ENCODE assay signal across 31 mouse cellular contexts in genomic region chr3:27918656-27919436, GRCm38 (mm10). TPM values are rescaled to one million over a fixed set of nuclear protein-coding genes. Genes with fewer than 3 reads are reported as not detected.
A peak's percentile ranks its signal among the peaks of the same experiment; 100 is the strongest.
DNase-seq lines count a peak whose midpoint lies in the region; ATAC-seq and TF ChIP-seq lines count a peak whose summit lies in the region.
"Had no signal": no experiment of that assay in that cellular context is flagged by ENCODE, and none has a peak within 500 bp of the region (broad histone marks: within the 10 kb centered on the region; RNA-seq: fewer than 3 reads in every experiment).

No protein-coding gene starts in this region.

- 63% methylated on average over 14 of the region's 14 CpGs for WGBS in liver, embryonic 16.5 days (ENCODE audit: insufficient replicate concordance)

- 0 out of 2 replicates have a peak, but pooled peaks have one; percentile 38 for TF ChIP-seq POLR2A in testis, adult 2 months (IDR thresholded peaks at IDR 0.05; ENCODE audit: control insufficient read depth, low read depth, low read length)

- H3K27ac ChIP-seq in testis, adult 2 months (ENCODE audit: control insufficient read depth, insufficient read depth, low read depth, low read length), result no peak overlapping the region
- peak overlapping the region; percentile 58 for H3K27ac ChIP-seq in liver, embryonic 16.5 days (ENCODE audit: low read length)
- H3K27ac ChIP-seq: embryonic facial prominence, embryonic 13.5 days; forebrain, embryonic 10.5 days; forebrain, embryonic 15.5 days; heart, embryonic 15.5 days; hindbrain, embryonic 12.5 days; kidney, embryonic 15.5 days; left cerebral cortex, adult 2 months; limb, embryonic 12.5 days; macrophage had no signal

- no peaks in the 10 kb centered on the region for H3K27me3 ChIP-seq in testis, adult 2 months (ENCODE audit: control insufficient read depth, insufficient read depth, low read length)
- no peaks in the 10 kb centered on the region for H3K27me3 ChIP-seq in liver, embryonic 16.5 days (ENCODE audit: control insufficient read depth, insufficient read depth, low read depth, low read length)
- H3K27me3 ChIP-seq: CH12.LX; embryonic facial prominence, embryonic 13.5 days; forebrain, embryonic 15.5 days; heart, embryonic 15.5 days; hindbrain, embryonic 12.5 days; kidney, embryonic 15.5 days; limb, embryonic 12.5 days had no signal

- TF ChIP-seq CTCF in testis, adult 2 months (IDR thresholded peaks at IDR 0.05; ENCODE audit: control insufficient read depth, insufficient read depth, insufficient replicate concordance, low read depth, low read length), result no peak

- H3K9me3 ChIP-seq in liver, embryonic 16.5 days (replicated peaks; ENCODE audit: control insufficient read depth, low read length), result no peaks in the 10 kb centered on the region
- H3K9me3 ChIP-seq: forebrain, embryonic 15.5 days; heart, embryonic 15.5 days had no signal

- H3K4me3 ChIP-seq in testis, adult 2 months (ENCODE audit: control insufficient read depth, low read depth, low read length), result peak overlapping the region; percentile 87
- H3K4me3 ChIP-seq in liver, embryonic 16.5 days (ENCODE audit: low read depth, low read length), result no peak overlapping the region
- H3K4me3 ChIP-seq: embryonic facial prominence, embryonic 13.5 days; forebrain, embryonic 10.5 days; forebrain, embryonic 15.5 days; heart, embryonic 15.5 days; hindbrain, embryonic 12.5 days; kidney, embryonic 15.5 days; left cerebral cortex, adult 2 months; limb, embryonic 12.5 days had no signal

- no peak overlapping the region for H3K4me2 ChIP-seq in liver, embryonic 16.5 days (ENCODE audit: low read depth, low read length)
- H3K4me2 ChIP-seq: embryonic facial prominence, embryonic 13.5 days; forebrain, embryonic 15.5 days; heart, embryonic 15.5 days; hindbrain, embryonic 12.5 days; kidney, embryonic 15.5 days; limb, embryonic 12.5 days had no signal

- no peaks in the 10 kb centered on the region for H3K36me3 ChIP-seq in testis, adult 2 months (ENCODE audit: control insufficient read depth, insufficient read depth, low read length)
- H3K36me3 ChIP-seq in liver, embryonic 16.5 days (ENCODE audit: control insufficient read depth, insufficient read depth), result no peaks in the 10 kb centered on the region
- H3K36me3 ChIP-seq: embryonic facial prominence, embryonic 13.5 days; forebrain, embryonic 10.5 days; forebrain, embryonic 15.5 days; heart, embryonic 15.5 days; hindbrain, embryonic 12.5 days; kidney, embryonic 15.5 days; limb, embryonic 12.5 days had no signal

- peaks cover 2% of the 10 kb centered on the region for H3K4me1 ChIP-seq in testis, adult 2 months (ENCODE audit: control insufficient read depth, insufficient read depth, low read length)
- H3K4me1 ChIP-seq in liver, embryonic 16.5 days (ENCODE audit: control insufficient read depth, low read depth, low read length), result no peaks in the 10 kb centered on the region; the same call in 1 of the 2 replicates
- H3K4me1 ChIP-seq: embryonic facial prominence, embryonic 13.5 days; forebrain, embryonic 10.5 days; forebrain, embryonic 15.5 days; heart, embryonic 15.5 days; hindbrain, embryonic 12.5 days; kidney, embryonic 15.5 days; limb, embryonic 12.5 days had no signal

- peak; percentile 14 for DNase-seq in embryo, embryonic 10 days (ENCODE audit: low spot score)
- no peak for DNase-seq in embryo, embryonic 11 days
- DNase-seq in testis, postnatal 10 days (ENCODE audit: low spot score), result no peak
- no peak for DNase-seq in right cerebral cortex, postnatal 4 days
- DNase-seq in right cerebral cortex, postnatal 25 days, result no peak
- DNase-seq in right cerebral cortex, postnatal 36 days (ENCODE audit: low spot score in 2 of 2), result no peak
- DNase-seq: adrenal gland, adult 8-10 months; cerebellum, adult 9-10 months; cerebellum, postnatal 36 days; heart, postnatal 36 days; kidney, adult 18-20 months; kidney, postnatal 25 days; lung, adult 2 months; lung, postnatal 10 days; midbrain, embryonic 14.5 days; spleen, adult 18-20 months; thymus, postnatal 25 days had no signal

- ATAC-seq in liver, embryonic 16.5 days (ENCODE audit: low read depth), result peak; percentile 87
- ATAC-seq: forebrain, embryonic 15.5 days had no signal

- no peak overlapping the region for H3K9ac ChIP-seq in liver, embryonic 16.5 days (ENCODE audit: low read depth, low read length)
- H3K9ac ChIP-seq: embryonic facial prominence, embryonic 13.5 days; forebrain, embryonic 15.5 days; heart, embryonic 15.5 days; hindbrain, embryonic 12.5 days; kidney, embryonic 15.5 days; limb, embryonic 12.5 days had no signal

RNA-seq across cellular contexts. Expression of gene Pld1, which starts 19.6 kb away (rescaled TPM):
- polyA plus RNA-seq in testis, adult 2 months (2012; rRNA removed), result 0.93 and 1.0 TPM in 2 replicates
- 5.9 and 6.8 TPM in 2 replicates for polyA plus RNA-seq in liver, embryonic 16.5 days (2015; fragmentation: Nextera tagmentation; extraction: Ambion mirVana)

RNA-seq across cellular contexts. Expression of gene Tmem212, which starts 22.7 kb away (rescaled TPM):
- polyA plus RNA-seq in testis, adult 2 months (2012; rRNA removed), result 0.17 and 0.32 TPM in 2 replicates
- polyA plus RNA-seq in liver, embryonic 16.5 days (2015; fragmentation: Nextera tagmentation; extraction: Ambion mirVana), result not detected in 2 replicates
- polyA plus RNA-seq: C2C12; embryonic facial prominence, embryonic 13.5 days; forebrain, embryonic 10.5 days; forebrain, embryonic 15.5 days; heart, embryonic 15.5 days; hindbrain, embryonic 12.5 days; kidney, embryonic 15.5 days; limb, embryonic 12.5 days; macrophage; midbrain, embryonic 14.5 days; neural tube, embryonic 14.5 days had no signal
